Mouse (Mus musculus) embryo, embryonic 11.5 days (tissue): ENCODE measurements around the gene Ttc27.
"Not testable (repeated sequence)": the region's sequence is repeated elsewhere in the genome, so short reads cannot be mapped to it uniquely, and the experiment has no call there.

Experiments used
- DNase-seq: peaks from one replicate; pipeline ENCODE4 v3.0.0-alpha.2; 2012; ENCODE audit warnings: low read depth, low spot score

Ttc27 gene

GRCm38 (mm10) chr17:74717618-74718151 lies at the start of gene Ttc27:
Gene Ttc27, plus strand, starts transcription at chr17:74717732.
- peak; percentile 97 for DNase-seq

GRCm38 (mm10) chr17:74668010-74668409 lies 49.5 kb upstream of the Ttc27 start:
- DNase-seq = no peak

- no peak for DNase-seq
Observed at GRCm38 (mm10) chr17:74670031-74670430, 47.5 kb upstream of the Ttc27 start.

DNA sequence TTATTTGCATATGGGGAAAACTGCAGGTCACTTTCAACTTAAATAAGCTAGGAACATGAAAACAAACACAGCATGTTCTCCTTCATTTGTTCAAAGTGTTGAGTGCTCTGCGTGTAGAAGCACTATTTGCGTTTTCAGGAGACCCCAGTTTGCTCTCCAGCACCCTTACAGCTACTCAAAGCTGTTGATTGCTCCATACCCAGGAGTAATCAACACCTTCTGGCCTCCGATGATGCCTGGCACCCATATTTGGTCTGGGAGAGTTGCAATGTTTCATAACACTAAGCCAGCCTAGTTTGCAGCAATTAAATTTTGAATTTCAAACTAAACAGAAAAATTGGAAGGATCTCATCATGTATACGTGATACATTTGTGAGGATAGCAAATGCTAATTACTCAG lies 45.1 kb upstream of the Ttc27 start:
- no peak for DNase-seq

DNA sequence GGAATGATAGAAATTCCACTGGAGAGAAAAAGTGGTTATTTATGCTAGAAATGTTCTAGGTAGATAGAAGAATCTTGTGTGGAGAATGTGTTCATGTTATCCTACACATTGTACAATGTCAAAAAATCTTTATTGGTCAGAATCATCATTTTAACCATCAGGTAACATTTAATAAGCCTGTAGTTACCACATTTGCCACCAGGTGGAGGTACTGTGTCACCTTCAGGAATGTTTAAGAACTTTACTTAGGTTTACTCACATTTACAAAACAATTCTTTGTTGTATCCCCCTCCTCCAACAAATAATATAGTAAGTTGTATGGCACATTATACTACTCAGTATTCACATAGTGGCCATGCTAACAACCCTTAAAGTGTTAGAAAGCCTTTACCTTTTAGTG lies 44.3 kb upstream of the Ttc27 start:
- DNase-seq = peak; percentile 39

DNA sequence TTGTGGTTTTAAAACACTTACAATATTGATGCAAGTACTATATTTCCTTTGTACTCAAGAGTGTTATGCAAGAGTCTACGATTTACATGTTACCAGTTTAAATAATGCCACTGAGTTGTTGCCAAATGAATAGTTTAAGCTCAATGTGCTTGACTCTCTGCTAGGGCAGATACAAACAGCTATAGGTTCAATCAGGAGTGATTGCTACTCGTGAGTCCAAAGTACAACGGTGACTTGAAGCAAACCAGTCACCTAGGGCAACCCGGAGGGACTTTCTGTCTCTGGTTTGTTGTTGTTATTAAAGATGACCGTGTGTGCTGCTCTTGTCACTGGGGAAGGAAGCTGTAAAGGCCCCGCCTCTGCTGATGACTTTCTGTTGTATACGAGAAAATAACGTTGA lies 39.5 kb upstream of the Ttc27 start:
- DNase-seq = no peak

DNA sequence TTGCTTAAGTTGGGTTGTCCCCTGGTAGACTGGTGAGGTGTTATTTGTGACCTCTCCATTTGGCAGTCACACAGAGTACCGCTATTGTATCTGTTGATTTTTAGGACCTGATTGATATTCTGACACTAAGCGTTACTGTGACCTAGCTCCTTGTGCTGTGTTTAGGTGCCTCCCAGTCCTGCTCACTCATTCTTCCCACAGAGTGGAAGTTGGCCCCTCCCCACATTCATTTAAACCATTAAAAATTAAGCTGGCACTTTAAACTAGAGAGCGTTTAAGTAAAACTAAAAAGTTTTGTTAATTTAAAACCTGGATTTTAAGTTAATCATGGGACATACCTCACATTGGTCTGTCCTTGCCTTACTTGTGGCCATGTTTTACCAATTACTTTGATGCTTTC lies 32.6 kb upstream of the Ttc27 start:
- no peak for DNase-seq

GRCm38 (mm10) chr17:74688555-74688954 lies 29.0 kb upstream of the Ttc27 start:
- DNase-seq = no peak

GRCm38 (mm10) chr17:74689406-74689805 lies 28.1 kb upstream of the Ttc27 start:
- DNase-seq = no peak

- DNase-seq = not testable (repeated sequence)
Observed at GRCm38 (mm10) chr17:74701661-74702060, 15.9 kb upstream of the Ttc27 start.

GRCm38 (mm10) chr17:74705480-74705879 lies 12.1 kb upstream of the Ttc27 start:
- no peak for DNase-seq

DNA sequence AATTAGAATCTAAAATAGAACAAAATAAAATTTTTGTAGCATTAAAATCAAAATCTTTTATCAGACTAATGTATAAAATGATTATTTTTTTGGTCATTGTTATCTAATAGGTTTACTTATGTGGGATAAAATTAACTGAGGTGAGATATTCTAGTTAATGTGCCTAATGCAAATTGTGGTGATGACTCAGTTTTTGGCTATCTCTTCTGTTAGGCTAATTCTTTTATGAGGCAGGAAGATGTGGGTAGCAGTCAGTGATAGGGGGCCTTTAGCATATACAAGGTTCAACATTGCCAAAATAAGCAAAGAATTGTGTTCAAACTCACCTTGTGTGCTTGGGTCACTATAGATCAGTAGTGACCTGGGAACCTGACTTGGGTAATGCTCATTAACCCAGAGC lies 10.9 kb upstream of the Ttc27 start:
- DNase-seq = no peak

GRCm38 (mm10) chr17:74707637-74708152 lies 9.8 kb upstream of the Ttc27 start:
- DNase-seq = no peak

- no peak for DNase-seq
Observed at GRCm38 (mm10) chr17:74710731-74711130, 6.8 kb upstream of the Ttc27 start.

GRCm38 (mm10) chr17:74711627-74712026 lies 5.9 kb upstream of the Ttc27 start:
- DNase-seq = no peak

- no peak for DNase-seq
Observed at GRCm38 (mm10) chr17:74715128-74715527, 2.4 kb upstream of the Ttc27 start.

DNA sequence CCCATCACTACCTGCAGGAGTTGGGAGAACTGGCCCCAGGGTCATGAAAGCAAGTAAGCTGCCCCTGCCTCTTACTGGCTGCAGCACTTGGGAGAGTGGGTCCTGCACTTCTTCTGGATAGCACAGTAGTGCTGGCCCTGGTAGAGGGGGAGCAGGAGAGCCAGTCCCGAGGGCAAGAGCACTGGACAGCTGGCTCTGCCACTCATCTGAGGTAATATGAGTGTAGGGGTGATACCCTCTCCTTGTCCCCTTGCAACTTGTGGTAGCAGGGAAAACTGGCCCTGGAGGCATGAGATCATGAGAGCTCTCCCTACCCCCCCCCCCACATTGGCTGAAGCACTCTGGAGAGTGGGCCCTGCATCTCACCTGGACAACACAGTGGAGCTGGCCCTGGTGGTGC lies 1.8 kb upstream of the Ttc27 start:
- no peak for DNase-seq

GRCm38 (mm10) chr17:74716643-74717042 lies 889 bp upstream of the Ttc27 start:
- no peak for DNase-seq

GRCm38 (mm10) chr17:74717091-74717617 lies 378 bp upstream of the Ttc27 start:
- no peak for DNase-seq

GRCm38 (mm10) chr17:74732872-74733271 lies 15.3 kb downstream of the Ttc27 start:
- no peak for DNase-seq

DNA sequence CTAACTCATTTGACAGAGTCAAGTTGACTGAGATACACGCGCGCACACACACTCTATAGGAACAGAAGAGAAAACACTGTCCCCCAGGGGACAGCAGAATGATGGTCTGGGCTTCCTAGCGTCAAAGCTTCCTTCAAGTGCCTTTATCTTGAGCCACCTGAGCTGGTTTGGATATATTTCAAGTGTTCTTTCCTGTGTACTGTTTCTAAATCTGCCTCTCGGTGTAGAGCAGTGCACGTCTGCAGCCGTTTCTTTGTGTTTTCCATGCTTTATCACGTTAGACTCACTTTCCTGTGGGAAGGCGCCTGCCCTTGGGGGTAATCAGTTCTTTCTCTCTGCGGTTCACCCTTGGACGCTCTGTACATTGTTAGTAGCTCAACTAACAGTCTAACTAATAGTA lies 17.9 kb downstream of the Ttc27 start:
- no peak for DNase-seq

DNA sequence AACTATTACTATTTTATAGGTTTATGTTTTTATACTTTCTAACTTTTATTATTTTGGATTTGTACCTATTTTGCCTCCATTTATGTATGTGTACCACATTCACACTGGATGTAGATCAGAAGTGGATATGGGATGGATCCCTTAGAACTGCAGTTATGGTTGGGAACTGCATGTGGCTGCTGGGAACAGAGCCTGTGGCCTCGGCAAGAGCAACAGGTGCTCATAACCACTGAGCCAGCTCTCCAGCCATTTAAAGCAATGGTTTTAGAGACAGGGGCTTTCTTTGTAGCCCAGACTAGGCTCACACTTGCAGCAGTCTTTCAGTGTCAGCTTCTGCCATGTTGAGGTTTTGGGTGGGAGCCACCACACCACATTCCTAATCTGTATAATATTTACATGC lies 32.1 kb downstream of the Ttc27 start:
- DNase-seq = no peak

- no peak for DNase-seq
Observed at GRCm38 (mm10) chr17:74751026-74751425, 33.5 kb downstream of the Ttc27 start.
